Mouse (Mus musculus) granulocyte monocyte progenitor cell, adult 5-6 weeks (primary cell): Measurements from ENCODE around the gene Aurkb. TPM values are rescaled to one million over a fixed set of nuclear protein-coding genes. Genes with fewer than 3 reads are reported as not detected.
A peak's percentile ranks its signal among the peaks of the same experiment; 100 is the strongest.
"Not testable (repeated sequence)": the region's sequence is repeated elsewhere in the genome, so short reads cannot be mapped to it uniquely, and the experiment has no call there.

Experiments
- ATAC-seq: replicated peaks from 2 replicates; pipeline ENCODE4 v1.8.0; 2016; ENCODE audit warnings: mild to moderate bottlenecking, moderate TSS enrichment, inconsistent platforms; ENCODE audit not compliant: poor library complexity, severe bottlenecking
- total RNA-seq, 2 experiments: library from RNA; stranded (forward) in 1 of 2; stranded (reverse) in 1 of 2; fragments of 200-712, 200-1000 nt in 1 of 2; fragments of >200 nt in 1 of 2; fragmentation: Nextera tagmentation in 1 of 2; gene quantifications; 2 replicates each; pipeline ENCODE4 v1.2.3; 2014 to 2017

Gene Aurkb
- total RNA-seq, 2 experiments from 2014 or later = 105 to 122 TPM

DNA sequence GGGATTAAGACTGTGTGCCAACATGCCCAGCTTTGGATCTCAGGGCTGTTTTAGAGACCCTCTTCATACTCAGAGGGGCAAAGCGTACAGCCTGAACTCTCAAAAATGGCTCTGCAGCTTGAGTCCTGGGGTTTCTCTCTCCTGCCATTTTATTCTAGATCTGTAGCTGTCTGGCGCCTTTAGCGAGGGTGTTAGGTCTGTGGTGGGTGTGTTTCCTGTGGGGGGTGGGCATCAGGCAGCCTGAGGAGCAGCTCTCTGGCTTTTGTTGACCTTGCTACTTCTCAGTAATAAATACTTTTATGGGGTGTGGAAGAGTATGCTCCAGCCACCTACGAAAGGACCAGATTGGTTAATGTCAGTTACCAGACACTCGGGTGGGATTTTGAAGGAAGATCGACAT lies 32.6 kb downstream of the Aurkb start:
- no peak for ATAC-seq

DNA sequence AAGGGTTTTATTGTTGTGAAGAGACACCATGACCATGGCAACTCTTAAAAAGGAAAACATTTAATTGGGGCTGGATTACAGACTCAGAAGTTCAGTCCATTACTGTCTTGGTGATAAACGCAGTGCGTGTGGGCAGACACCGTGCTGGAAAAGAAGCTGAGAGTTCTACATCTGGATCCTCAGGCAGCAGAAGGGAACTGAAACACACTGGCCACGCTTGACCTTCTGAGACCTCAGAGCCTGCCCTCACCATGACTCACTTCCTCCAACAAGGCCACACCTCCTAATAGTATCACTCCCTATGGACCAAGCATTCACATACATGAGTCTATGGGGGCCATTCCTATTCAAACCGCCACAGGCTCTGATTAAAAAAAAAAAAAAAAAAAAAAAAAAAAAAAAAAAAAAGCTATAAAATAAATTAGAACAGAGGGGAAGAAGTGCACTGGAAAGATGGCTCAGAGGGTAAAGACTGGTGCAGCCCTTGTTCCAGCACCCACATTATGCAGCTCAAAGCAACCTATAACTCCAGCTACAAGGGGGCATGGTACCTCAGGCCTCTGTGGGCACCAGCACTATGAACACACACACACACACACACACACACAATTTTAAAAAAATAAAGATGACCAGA lies 33.5 kb downstream of the Aurkb start:
- peak; percentile 89 for ATAC-seq

DNA sequence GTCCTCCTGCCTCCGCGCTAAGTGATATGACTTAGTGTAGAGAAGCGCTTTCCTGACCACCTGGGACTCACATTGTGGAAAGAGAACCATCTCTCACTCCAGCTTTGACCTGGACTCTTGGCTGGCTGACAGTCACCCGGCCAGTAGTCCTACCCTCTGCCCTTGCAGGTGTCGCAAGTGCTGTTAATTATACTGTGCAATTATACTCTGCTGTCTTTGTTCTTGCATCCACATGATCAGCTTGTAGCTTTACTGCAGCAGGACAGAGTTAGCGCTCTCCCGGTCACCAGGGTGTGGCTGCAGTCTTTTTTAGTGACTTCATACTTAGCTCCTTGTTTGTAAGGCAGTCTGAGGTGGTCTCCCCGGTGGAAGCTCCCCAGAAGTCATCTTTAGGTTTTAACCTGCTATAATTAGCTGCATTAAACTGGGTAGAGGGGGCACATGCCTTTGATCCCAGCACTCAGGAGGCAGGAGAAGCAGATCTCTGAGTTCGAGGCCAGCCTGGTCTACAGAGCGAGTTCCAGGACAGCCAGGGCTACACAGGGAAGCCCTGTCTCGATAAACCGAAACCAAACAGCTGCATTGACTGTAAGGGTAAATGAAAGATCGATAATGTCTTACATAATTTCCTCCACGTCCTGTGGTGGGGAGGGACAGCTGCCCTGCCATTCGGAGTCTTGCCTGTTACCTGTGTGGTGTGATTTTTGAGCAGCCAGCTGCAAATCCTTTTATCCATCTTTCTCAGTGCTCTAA lies 34.8 kb downstream of the Aurkb start:
- ATAC-seq = 0 out of 2 replicates have a peak, but pooled peaks have one; percentile 12

DNA sequence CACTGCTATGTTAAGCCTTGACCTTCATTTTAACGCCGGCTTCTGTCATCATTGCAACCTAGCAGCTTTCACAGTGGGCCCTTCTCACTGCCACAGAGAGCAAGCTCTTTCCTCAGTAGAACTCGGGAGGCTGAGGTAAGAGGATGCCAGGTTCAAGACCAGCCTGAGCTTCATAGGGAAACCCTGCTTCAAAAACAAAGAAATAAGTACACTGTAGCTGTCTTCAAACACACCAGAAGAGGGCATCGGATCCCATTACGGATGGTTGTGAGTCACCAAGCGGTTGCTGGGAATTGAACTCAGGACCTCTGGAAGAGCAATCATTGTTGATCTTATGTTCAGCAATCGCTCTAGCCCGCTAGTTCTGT lies 35.4 kb downstream of the Aurkb start:
- no peak for ATAC-seq

DNA sequence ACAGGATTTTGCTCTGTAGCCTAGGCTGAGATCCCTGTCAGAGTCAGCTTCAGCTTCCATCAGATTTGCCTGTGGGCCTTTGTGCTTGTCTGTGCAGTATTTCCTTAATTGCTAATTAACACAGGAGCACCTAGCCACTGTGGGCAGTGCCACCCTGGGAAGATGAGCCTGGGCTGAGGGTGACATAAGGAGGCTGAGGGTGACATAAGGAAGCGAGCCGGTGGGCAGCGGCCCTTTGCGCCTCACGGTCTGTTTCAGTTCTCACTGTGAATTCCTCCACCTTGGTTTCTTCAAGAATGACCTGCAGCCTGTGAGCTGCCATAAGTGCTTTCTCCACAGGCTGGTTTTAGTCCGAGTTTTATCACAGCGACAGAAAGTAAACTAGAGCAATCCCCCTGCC lies 36.2 kb downstream of the Aurkb start:
- ATAC-seq = no peak

DNA sequence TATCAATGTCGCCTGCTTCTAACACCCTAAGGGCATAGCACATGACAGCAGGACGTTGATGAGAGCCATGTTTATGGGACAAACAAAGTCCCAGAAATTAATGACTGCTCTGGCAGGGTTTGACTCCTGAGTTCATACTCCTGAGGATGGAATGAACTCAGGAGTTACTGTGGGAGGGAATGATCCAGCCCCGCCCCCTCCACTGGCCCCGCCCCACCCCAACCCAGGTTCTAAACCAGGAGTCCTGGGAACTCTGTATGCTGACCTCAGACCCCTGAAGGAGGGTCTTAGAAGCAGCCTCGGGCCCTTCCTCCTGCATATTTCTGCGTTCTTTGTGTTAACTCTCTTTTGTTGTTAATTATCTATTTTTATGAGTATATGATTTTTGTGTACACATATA lies 40.2 kb downstream of the Aurkb start:
- no peak for ATAC-seq

DNA sequence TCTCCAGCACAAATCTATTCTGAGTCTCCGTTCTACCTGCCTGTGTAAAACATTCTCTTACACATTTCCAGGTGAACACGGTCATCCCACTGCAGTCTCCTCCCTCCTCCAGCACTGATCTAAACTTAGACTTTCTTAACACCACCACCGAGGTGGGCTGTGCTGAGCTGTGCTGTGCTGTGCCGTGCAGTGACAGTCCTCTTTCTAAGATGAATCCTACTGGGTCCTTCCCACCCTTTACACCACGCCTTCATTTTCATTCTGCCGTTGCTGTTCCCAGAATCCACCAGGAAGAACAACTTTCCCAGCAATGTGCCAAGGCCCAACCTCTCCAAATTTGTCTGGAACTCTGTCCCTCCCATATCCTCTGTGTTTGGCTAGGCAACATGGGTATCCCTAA lies 40.9 kb downstream of the Aurkb start:
- no peak for ATAC-seq

DNA sequence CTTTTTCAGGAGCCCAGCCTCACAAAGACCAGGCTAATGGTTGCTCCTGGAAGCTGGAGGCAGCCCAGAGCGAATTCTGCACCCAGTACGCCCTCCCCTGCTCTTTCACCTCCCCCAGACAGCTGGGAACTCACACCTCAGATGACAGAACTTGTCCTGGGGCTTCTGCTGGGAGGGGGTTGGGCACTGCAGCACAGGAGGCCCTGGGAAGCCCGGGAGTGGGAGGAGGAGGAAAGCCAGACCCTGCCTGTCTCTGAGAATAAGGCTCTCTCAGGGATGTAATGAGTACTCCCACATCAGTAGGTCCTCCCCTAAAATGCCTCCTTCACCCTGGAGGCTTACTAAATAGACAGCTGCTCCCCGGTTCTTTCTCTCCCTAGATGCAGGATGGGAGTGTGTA lies 41.6 kb downstream of the Aurkb start:
- no peak for ATAC-seq

DNA sequence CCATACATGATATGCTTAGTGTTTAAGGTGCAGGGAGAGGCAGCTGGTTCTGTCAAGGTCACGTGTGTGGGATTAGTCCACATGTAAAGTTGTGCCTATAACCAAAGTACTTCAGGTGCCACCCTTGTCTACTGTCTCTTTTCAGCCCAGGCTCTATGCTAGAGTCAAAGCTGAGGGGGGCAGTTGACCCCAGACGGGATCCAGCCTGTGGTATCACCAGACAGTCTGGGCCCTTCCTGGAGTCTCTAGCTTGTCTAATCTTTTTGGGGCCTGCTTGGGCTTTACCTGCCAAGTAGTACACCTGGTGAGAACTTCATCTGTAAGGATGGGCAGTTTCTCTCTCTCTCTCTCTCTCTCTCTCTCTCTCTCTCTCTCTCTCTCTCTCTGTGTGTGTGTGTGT lies 42.1 kb downstream of the Aurkb start:
- no peak for ATAC-seq

DNA sequence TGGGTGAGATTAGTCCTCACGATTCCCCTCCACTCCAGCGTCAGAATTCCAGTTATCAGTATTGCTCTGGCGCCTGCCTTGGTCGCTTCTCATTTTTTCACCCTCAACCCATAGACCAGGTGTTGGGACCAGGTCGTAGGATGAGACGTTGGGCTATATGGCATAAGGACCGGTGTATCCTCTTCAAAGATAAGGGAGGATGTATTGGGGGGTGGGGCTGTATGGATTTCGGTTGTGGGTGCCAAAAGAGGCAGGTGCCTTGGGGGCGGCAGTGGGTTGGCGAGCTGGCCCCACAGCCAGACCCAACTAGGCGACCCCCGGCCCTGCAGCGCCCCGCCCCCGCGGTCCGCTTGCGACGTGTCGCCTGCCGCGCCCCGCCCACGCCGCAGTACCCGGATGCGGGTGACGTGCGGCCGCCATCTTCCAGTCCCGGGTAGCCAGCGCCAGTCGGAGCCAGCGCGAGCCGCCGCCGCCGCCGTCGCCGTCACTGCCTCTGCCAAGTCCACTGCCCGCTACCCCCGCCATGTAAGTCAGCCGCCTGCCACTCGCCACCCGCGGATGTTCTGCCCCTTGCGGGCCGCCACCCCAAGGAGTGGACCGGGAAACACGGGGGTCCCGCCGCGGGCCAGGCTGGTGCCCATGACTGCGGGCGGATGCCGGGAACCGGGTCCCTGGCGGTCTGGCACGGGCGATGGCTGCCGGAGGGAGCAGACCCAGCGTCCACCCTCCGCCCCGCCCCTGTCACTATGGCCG lies 42.8 kb downstream of the Aurkb start, which contains the start of gene Vamp2:
TSS of gene Vamp2 (plus strand) at position 388 of the 753 bp plus-strand sequence.
- ATAC-seq = peak; percentile 75

DNA sequence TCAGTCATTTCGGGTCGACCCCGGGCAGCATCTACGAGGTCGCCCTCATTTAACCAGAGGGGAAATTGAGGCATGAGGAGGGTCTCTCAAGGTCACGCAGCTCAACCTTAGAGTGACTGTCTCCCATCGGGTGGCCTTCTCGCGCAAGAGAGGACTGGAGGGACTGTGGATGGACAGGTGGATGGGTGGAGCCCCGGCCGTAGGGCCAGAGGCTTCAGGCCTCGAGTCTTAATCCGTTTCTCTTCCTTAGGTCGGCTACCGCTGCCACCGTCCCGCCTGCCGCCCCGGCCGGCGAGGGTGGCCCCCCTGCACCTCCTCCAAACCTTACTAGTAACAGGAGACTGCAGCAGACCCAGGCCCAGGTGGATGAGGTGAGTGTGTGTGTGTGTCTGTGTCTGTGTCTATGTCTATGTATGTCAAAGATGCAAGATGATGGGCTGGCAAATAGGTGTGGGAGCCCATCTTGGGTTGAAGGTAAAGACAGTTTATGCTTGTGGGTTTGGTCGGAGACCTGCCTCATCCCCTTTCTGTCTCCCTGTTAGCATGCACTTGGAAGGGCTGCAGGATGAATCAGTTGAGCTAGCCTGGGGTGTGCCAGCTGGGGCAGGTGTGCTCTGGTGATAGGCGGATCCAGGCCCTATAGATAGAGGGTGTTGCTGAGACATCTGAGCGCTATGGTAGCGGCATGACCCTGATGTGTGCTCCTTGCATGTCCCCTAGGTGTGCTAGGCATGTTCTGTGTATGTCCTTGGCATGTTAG lies 43.6 kb downstream of the Aurkb start:
- peak; percentile 12; the same call in 1 of the 2 replicates for ATAC-seq

DNA sequence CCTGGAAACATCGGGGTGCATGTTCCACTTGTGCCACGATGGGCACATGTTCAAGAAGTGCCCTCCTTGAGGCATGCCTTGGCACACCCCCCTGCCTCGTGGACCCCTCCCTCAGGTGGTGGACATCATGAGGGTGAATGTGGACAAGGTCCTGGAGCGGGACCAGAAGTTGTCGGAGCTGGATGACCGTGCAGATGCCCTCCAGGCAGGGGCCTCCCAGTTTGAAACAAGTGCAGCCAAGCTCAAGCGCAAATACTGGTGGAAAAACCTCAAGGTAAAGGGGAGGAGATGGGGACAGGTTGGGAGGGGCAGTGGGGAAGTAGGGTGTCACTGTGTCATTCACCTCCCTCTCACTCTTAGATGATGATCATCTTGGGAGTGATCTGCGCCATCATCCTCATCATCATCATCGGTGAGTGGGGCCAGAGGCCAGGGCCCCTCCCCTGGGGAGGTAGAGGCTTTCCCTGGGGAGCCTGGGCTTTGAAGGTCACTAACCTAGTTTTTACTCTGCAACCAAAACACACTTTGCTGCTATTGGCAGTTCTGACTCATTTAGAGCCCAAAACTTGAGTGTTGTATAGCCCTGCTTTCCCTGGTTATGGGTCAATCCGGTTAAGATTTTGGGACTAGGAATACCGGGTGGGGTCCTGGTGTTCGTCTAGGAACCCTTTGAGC lies 44.3 kb downstream of the Aurkb start:
- no peak for ATAC-seq

DNA sequence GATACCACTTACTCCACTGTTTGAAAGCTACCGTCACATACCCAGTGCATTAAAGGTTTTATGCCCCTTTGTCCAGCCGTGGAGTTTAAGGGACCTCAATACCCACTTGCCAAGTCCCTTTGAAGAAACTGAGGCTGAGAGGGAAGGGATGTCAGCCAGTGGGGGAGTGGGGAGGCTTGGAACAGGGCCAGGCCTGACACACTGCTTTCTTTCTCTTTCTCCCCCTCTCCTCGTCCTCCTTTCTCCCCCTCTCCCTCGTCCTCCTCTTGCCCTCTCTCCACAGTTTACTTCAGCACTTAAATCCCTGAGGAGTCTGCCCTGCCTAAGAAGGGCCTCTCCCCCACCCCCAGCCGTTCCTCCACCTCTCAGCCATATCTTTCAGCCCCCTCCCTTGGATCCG lies 44.9 kb downstream of the Aurkb start:
- ATAC-seq = no peak

DNA sequence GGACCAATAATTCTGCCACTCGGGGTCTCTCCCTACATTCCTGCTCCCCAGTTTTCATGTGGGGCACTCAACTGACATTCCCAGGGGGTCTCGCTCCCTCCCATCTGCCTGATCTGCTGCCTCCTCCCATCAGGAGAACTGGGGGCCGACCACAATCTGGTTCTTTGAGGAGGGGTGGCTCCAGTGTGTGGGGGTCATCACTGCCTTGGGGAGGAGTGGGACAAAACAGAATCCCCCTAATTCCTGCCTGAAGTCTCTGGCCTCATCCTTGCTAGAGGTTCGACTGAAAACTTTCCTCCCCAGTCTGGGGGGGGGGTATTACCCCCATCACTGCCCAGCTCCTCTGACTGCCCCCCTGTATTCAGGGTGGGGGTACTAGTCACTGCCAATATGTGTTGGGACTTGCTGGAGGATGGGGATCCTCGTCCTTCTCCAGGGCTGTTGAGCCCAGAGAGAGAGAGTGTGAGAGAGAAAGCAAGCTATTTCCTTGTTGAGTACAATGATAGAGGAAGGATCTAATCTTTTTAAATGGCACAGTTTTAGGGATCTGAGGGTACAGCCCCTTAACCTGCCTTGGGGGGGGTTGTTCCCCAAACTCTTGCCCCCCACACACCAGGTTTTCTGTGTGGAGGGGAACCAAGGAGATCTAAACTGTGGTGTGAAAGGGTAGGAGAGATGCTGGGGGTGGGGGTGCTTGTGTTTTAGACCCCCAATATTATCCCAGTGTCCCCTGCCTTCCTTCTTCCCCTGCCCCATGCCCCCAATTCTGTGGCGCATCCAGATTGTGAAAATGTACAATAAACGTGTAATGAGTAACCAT lies 46.3 kb downstream of the Aurkb start:
- no peak for ATAC-seq

DNA sequence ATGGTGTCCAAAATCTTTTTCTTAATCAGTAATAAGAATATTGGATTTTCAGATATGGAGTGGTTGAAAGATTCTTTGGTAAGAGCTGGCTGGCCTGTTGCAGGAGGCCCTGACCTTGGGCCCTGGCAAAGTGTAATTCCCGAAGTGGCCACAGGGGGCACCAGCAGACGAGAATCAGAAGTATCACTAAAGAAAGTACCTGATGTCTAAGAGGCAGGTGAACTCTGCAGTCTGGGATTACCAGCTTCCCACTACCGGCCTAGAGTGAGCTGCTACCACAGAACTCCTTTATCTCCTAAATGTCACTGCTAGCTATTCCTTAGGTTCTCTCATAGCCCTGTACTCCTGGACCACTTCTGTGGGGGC lies 46.9 kb downstream of the Aurkb start:
- ATAC-seq = no peak

DNA sequence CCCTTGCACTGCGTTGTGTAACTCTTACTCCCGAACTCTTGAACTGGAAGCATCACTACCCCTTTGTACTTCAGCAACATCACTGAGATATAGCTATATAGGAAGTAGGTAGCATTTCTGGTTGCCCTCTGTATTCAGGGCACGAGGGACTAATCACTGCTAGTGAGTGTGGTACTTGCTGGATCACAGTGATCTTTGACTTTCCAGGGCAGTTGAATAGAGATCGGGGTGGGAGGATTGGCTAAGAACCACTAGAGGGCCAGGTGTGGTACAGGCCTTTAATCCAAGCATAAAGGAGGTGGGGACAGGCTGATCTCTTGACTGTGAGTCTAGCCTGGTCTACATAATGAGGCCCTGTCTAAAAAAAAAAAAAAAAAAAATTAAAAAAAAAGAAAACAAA lies 47.4 kb downstream of the Aurkb start:
- ATAC-seq = no peak

DNA sequence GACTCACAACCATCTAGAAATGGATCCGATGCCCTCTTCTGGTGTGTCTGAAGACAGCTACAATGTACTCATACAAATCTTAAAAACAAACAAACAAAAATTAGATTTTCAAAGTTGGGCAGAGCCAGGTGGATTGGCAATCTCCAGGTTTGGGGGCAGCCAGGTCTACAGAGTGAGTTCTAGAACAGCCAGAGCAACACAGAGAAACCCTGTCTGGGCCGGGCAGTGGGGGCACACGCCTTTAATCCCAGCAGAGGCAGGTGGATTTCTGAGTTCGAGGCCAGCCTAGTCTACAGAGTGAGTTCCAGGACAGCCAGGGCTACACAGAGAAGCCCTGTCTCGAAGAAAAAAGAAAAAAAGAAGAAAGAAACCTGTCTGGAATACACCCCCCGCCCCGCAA lies 48.4 kb downstream of the Aurkb start:
- not testable (repeated sequence) for ATAC-seq

DNA sequence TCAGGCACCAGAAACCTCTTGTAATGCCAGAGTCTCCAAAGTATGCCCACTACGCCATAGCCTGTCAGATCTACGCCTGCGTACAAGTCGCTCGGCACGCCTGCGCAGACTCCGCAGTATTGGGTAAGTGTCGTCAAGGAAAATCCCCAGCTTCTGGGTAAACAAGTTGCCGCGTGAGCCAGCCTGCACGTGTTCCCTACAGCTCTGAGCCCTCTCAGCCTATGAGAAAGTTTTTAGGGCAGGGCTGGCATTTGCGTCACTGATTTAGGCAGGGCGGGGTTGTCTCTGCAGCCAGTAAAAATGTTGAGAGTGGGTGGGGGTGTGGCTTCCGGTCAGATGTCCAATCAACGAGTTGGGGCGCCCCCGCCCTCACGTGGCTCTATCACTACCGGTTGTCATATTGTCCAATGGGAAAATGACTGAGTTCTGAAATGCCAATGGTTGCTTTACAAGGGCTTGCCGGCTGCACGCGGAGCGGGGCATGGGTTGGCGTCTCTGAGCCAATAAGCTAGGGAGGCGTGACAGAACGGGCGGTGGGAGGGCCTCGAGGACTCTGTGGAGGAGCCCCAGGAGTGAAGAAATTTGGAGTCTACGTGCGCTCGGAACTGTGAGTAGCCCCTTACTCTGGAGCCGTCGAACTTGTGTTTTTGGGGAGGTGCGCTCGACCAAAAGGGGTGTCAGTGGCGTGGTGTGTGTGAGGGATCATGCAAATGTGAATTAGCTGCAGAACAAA lies 49.4 kb downstream of the Aurkb start, which contains the start of gene Per1:
TSS of gene Per1 (plus strand) at position 521 of the 733 bp plus-strand sequence.
- ATAC-seq = peak; percentile 54
